Mouse (Mus musculus) kidney, postnatal 10 days (tissue): ENCODE data around the gene Tgfbrap1.
"Not testable (repeated sequence)": the region's sequence is repeated elsewhere in the genome, so short reads cannot be mapped to it uniquely, and the experiment has no call there.

ENCODE experiments used
- DNase-seq: peaks from one replicate; pipeline ENCODE4 v3.0.0; 2021; ENCODE audit warnings: mixed read lengths

The Tgfbrap1 gene

DNA sequence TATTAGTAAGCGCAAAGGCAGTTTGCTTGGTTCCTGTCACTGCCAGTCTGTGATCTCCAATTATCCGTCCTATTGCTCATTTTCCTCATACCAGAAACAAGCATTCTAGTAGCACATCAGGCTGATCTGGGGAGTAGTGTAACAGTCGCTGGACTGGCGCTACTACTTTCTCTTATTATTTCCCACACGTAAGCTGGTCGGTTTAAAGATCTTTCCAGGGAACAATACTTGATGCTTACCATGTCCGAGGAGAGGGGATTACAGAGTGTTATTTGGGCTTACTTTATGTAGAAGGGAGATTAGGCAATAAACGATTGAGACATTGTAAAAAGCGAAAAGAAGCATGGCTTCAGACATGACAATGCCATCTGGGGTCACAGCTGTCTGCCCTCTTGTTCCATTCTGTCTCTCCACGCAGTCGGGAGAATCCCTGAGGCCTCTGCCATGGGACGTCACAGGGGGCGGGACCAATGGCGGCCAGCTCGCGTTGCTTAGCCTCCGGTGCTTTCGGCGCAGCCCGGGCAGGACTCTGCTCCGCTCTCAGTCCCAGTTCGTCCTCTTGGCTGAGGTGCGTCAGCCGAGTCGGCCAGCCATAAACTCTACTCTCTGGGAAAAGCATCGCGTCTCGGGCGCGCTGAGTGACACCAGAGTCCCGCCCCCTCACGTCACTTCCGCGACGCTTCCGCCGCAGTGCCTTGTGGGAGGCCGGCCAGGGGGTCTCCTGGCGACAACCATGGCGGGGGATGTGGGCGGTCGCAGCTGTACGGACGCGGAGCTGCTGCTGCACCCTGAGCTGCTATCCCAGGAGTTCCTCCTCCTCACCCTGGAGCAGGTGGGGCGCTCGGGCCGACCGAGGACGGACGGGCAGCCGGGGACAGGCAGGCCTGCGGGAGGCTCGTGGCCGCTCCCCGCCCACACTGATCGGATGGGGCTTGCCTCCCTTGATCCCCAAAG, at the start of gene Tgfbrap1, which contains the start of gene AI597479:
Gene Tgfbrap1, minus strand, starts transcription at position 607 of the 954 bp plus-strand sequence.
Gene AI597479, plus strand, starts transcription at position 680 of the 954 bp plus-strand sequence.
- peak; percentile 96 for DNase-seq

DNA sequence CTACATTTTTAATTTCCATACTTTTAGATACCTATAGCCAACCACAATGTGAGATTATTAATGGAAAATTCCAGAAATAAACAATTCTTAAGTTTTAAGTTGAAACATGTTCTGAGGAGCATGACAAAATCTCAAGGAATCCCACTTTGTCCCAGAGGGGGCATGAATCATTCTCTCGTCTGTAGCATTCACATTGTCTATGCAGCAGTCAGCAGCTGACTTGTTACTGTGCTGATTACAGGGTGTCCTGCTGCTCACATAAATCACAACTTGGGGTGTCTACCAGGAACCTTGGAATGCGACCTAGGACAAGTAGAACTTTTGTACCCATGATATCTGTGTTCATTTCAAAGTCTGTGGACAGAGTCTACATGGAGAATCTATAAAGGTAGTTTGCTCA, 49.0 kb upstream of the Tgfbrap1 start:
- no peak for DNase-seq

DNA sequence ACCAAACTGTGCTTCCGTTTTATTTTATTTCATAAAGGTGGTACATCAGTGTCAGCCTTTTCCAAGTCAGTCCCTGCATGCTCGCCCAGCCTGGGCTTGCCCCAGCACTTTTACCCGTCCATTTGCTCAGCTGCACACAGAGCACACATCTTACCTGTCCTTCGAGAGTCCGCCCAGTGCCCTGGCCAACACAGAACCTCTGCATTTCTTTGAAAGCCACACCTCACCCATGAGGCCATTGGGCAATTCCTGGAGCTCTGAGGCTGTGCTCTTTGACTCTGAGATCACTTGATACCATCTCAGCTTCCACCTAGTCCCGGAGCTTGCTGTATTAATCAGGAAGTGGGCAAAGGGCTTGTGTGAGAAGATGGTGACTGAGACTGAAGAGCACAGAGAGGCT, 47.0 kb upstream of the Tgfbrap1 start:
- DNase-seq, result no peak

DNA sequence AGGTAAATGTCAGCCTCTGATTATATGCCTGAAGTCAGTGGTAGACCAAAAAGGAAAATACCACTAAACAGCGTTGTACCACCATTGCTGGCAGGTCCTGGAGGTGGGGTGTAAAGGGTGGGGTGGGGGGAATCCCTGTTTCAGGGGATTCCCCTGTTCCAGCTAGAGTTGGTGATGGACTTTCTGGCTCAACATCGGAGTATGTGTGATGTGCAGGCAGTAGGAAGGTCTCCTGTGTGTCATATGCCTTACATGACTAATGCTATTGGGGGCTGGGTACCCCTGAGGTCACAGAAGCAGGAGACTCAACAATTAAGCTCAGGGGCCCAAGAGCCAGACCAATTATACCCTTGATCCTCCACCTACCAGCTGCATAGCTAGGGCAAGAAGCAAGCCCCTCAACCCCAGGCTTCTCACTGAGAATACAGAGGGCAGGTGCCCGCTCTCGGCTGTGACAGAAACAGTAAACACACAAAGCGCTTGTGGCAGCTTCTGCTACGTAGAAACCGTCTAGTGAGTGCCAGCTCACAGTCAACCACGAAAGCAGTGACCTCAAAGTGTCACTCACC, 46.0 kb upstream of the Tgfbrap1 start:
- no peak for DNase-seq

DNA sequence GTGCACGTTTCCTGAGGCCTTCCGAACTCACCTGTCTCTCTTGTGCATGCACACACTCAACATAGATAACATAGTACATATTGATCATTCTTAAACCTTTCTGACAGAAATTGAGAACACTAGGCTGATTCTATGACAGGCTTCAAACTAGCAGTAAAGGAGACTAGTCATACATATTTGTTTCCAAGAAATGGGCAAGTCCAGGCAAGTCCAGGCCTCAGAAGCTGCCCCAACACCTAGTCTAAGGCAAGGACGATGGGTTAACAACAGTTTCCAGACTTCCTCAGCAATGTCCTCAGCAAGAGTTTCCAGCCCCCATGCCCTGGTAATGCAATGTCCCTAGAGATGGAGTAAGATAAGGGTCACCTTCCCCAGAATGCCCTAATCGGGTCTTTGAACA, 45.4 kb upstream of the Tgfbrap1 start:
- no peak for DNase-seq

DNA sequence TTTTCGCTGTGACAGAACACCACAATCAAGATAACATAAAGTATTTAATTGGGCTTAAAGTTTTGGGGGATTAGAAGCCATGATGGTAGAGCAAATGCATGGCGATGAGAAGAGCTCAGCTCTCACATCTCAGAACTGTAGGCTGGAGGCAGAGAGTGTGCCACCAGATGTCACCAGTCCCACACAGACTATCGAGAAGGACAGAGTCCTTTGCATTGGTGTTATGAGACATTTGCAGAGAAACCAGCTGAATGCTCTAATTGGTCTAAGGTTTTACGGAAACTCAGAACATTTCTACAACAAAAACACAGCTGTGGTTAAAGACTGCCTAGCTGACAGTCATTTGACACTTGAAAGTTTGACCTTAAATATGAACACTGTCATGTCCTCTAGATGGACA, 44.8 kb upstream of the Tgfbrap1 start:
- peak; percentile 57 for DNase-seq

DNA sequence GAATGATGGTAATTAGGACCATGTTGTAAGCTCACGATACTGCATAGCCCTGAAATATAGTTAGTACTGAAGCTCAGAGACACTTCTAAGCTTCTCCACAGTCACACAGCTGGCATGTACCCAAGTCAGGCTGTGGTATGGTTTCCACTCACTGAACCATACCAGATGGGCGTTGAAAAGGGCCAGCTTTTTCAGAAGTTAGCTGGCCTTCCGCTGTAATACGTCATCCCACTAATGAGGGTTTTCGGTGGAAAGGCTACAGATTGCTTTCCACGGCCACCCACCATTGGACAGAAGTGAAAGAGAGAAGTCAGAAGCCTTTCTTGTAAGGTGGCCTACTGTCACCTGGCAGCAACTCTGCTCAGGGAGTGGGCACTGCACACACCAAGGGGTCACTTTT, 44.4 kb upstream of the Tgfbrap1 start:
- DNase-seq, result peak; percentile 48

DNA sequence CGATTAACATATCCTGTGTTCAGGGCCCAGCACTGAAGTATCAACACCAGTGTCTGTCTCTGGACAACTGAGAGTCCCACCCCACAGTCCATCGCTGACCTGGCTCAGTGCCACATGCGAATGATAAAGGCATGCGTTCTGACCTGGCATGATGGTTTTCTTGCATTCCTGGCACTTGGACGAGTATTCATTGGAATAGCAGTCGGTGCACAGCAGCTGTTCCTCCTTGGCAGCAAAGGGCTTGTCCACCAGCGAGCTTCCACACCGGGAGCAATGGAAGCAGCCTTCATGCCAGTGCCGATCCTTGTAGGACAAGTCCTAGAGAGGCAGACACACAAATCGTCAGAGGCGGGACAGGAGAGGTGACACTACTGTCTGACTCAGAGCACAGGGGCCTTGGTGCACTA, 43.1 kb upstream of the Tgfbrap1 start:
- peak; percentile 51 for DNase-seq

DNA sequence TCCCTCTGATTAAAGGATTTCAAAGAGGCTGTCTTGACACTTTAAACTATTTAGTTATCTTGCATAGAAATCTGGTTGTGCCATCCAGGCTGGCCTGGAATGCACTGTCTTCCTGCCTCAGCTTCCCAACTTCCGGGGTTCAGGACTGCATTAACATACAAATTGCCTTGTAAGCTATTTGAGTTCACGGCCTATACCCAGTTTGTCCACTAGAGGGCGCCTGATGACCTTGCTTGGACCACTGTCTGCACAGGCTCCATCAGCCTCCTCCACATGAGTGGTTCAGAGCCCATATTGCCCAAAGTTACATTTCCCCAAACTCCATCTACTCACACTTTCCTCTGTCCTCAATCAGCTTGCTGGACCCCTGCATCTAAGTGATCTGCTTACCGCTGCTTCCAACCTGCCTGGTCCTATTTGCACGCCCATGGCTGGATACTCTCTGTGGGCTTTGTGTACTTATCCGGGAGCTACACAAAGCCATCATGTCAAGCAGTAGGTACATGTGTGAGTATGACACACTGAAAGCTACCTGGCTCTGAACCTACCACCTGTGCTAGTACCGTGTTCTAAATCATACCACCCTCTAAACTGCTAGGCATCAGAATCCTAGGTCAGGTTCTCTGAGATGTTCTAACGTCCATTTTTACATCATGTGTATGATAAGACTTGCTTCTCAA, 41.3 kb upstream of the Tgfbrap1 start:
- peak; percentile 93 for DNase-seq

DNA sequence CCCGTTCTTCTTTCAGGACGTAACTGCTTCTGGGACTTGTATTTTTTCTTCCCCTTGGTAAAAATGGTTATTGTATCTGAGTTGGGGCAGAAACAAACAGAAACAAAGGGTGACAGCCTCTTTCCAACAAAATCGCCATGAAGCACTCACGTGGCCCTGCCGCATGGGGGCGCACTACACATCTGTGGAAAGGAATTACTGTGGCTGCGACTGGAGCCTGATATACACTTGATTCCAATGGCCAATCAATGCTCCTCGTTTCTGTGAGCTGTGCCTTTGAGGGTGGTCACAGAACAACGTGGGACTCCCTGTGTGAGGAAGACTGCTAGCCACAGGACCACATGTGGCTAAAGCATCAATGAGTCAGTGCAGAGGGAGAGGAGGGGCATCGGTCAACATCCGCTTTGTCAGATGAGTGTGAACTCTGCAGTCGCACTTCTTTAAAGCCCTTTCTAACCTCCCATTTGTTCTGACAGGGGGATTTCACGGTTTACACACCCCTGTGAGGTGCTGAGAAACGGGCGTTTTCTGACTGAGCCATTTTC, 39.9 kb upstream of the Tgfbrap1 start:
- no peak for DNase-seq

DNA sequence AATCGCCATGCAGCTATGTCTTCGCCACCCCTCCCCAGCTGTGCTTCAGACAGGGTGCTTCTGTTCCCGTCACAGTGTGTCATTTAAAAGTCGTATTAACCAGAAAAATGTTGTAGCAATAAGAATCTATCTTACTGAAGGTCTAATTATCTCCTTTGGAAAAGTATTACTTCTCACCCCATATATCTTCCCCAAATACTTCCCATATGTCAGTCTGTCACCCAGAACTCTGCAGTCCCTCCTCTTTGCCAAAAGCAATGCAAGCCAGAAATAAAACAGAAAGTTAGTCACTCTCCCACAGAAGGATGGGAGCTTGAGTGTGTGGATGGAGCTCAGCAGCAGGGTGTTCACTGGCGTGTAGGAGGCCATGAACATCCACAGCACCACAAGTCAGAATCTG, 38.9 kb upstream of the Tgfbrap1 start:
- DNase-seq, result no peak

DNA sequence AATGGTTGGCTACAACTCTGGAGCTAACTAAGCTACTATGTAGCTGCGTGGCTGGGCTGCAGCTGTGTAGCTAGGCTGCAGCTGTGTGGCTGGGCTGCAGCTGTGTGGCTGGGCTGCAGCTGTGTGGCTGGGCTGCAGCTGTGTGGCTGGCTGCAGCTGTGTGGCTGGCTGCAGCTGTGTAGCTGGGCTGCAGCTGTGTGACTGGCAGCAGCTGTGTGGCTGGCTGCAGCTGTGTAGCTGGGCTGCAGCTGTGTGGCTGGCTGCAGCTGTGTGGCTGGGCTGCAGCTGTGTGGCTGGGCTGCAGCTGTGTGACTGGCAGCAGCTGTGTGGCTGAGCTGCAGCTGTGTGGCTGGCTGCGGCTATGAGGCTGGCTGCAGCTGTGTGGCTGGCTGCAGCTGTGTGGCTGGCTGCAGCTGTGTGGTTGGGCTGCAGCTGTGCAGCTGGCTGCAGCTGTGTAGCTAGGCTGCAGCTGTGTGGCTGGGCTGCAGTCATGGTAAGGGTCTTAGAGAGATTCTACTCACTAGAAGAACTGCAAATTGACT, 38.1 kb upstream of the Tgfbrap1 start:
- DNase-seq, result not testable (repeated sequence)

DNA sequence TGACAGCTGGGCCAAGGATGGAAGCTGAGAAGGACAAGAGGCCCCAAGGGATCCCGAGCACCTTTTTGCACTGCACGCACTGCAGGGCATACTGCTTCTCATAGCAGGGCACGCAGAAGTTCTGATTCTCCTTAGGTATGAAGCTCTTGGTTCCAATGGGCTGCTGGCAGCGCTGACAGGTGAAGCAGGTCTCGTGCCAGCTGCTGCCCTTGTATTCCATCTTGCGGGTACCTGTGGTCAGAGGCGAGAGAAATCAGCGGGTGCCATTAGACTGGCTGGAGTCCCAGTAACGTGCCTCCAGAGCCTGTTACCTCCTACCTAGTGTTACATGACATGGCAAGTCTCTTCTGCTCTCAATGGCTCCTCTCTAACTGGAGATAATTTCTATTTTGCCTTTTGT, 33.2 kb upstream of the Tgfbrap1 start:
- no peak for DNase-seq

DNA sequence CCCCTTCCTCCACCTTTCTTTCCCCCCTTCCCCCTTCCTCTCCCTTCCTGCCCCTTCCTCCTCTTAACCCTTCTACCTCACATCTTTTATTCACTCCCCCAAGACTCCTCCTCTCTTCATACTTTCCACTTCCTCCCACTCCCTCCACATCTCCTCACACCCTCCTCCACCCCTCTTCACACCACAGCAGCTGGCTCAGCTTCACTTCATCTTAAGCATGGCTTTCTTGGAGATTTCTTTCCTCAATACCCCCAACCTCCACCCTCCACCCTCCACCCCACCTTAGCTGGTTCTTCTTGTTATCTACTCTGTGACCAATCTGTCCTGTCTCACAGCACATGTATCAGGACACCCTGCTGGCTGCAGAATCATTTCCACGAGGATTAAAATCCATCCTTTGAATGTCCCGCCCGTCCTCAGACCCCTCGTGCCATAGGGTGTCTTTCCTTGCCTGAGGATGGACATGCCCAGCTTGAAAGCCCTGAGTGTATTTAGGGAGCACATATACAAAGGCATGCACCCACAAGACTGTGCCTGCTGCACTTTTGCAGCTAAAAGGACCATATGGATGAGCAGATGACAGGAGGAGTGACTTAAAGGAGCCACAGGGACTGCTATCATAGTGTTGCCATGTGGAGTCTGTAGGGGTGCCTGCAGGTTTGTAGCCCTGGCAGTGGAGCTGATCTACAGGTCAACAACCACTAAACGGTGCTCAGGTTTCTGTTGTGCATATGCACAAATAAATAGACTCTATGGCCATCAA, 32.0 kb upstream of the Tgfbrap1 start:
- DNase-seq, result no peak

DNA sequence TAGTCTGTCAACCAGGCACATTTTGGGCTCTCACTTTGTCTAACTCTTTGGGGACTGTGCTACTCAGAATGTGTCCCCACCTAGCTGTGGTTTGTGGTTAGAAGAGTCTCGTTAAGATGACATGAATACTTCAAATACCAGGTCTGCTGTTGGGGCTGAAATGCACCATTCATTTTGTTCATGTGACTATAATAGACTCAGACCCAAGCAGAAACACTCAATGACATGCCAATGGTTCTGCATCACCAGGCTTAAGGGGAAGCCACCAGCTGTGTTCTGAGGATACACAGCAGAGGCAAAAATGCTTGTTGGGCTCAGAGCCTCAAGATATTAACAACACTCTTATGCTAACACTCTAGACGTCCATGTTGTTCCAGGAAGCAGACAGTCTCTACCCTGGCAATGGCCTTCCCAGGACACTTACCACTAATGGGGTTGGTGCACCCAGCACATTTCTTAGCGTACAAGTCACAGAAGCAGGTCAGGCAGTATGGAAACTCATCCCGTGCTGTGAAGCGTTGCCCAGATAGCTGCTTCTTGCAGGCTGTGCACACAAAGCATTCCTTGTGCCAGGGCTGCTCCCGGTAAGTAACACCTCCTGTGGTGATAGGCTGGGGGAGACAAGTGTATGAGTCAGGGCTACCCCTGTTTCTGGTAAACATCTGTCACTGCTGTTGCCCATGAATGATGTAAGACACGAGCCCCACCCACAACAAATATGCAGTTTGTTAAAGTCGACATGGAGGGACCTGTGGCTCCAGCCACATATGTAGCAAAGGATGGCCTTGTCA, 29.6 kb upstream of the Tgfbrap1 start:
- peak; percentile 3 for DNase-seq

DNA sequence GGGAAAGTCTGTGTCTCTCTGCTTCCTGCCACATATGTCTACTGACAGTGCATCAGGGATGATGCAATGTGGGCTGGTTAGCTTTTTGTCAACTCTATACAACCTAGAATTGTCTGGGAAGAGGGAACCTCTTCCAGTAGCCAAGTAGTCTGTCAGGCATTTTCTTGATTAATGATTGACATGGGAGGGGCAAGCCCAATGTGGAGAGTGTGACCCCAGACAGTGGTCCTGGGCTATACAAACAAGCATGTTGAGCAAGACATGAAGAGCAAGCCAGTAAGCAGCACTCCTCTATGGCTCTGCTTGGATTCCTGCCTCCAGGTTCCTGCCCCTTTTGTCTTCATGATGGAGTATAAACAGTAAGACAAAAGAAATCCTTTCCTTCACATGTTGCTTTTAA, 28.8 kb upstream of the Tgfbrap1 start:
- peak; percentile 3 for DNase-seq

DNA sequence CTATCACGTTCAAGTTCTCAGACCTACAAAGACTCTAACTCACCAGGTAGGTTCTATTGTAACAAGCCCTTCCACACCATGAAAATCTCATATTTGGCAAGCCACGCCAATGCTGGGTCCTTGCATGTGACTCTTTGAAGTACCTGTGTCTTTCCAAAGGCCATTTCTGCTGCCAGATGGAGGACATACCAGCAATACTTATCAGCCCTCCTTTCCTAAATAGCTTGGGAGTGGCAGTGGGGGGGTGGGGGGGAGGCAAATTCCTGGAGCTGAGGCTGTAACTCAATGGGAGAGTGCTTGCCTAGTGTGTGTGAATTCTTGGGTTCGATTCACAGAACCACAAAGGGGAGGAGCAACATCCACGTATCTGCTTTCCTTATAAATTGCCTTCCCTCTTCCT, 26.3 kb upstream of the Tgfbrap1 start:
- DNase-seq, result no peak

DNA sequence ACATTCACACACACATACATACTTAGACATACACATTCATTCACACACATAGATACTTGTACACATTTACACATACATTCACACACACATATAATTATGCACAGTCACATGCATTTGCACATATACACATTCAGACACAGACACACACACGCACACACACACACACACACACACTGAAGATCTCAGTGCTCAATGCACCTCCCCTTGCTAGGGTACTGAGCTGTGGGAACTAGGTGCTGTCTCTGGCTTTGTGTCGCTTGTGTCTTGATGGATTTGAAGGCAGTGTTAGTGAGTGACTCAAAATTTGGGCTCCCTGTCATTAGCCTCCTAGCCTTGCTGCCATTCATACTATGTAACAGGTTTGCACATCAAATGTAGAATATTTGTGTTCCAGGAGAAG, 24.2 kb upstream of the Tgfbrap1 start:
- DNase-seq, result no peak

DNA sequence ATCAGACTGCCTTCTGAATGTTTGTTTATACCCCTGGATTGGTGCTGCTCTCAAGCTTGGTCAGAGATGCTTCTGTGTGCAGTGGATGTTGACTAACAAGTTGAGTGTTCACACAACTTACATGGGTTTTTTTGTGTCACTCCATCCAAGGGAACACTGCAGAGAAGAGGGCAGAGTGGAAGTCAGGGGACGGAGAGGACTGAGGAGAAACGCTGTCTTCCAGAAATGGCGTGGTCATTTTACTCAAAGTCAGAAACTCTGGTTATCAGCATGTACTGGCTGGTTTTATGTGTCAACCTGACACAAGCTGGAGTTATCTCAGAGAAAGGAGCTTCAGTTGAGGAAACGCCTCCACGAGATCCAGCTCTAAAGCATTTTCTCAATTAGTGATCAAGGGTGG, 22.5 kb upstream of the Tgfbrap1 start:
- DNase-seq, result no peak

DNA sequence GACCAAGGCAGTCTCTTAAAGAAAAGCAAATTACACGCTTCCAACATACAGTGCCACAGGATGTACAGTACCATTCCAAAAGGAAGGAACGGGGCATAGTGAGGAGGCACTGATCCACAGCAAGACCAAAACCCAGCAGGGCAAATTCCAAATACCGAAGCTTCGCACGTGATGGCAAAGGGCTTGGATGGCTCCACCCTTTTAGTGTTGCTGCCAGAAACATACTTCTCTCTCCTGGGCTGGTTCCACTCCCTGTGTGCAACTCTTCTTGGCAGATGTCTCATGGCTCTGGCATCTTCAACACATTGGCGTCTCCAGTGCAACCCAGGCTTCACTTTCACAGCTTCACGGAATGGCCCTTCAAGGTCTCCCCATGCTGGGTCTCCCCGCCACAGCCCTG, 19.0 kb upstream of the Tgfbrap1 start:
- DNase-seq, result no peak

DNA sequence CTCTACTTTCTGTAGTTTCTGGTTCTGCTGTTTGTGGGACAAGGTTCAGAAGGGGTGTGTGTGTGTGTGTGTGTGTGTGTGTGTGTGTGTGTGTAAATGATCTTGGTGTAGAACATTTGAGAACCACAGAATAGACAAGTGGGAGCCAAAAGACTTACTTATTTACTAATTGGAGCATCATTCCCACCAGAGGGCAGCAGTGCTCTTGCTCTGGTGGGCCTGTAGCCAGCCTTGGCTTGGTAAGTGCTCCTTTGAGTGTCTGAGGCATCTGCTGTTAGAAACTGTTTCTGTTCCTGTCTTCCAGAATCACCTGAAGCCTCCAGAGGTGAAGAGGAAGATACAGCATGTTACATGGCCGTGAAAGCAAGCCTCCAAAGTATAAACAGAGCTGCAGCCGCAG, 14.4 kb upstream of the Tgfbrap1 start:
- DNase-seq, result peak; percentile 86
